Mouse (Mus musculus): Measurements from ENCODE around the gene Olfr446.

Gene Olfr446

GRCm38 (mm10) chr6:42921077-42921476 is at the start of gene Olfr446:
Gene Olfr446 (plus strand): TSS chr6:42921377.
- DNase-seq (ENCODE audit: low spot score in 2 of 2) = no peak

GRCm38 (mm10) chr6:42876323-42876722 is 44.9 kb upstream of the Olfr446 start:
- no peak for DNase-seq (ENCODE audit: low spot score in 2 of 2)

GRCm38 (mm10) chr6:42890141-42890540 is 31.0 kb upstream of the Olfr446 start, which contains the start of gene Olfr448:
Gene Olfr448 (plus strand): TSS chr6:42890441.
- DNase-seq (ENCODE audit: low spot score in 2 of 2) = no peak

GRCm38 (mm10) chr6:42900345-42900744 is 20.8 kb upstream of the Olfr446 start:
- DNase-seq (ENCODE audit: low spot score in 2 of 2) = no peak

GRCm38 (mm10) chr6:42908578-42908977 is 12.6 kb upstream of the Olfr446 start, which contains the start of gene Olfr447:
Gene Olfr447 (plus strand): TSS chr6:42908878.
- DNase-seq (ENCODE audit: low spot score in 2 of 2) = no peak

GRCm38 (mm10) chr6:42948767-42949166 is 27.6 kb downstream of the Olfr446 start, which contains the start of gene Olfr444:
Gene Olfr444 (plus strand): TSS chr6:42949067.
- DNase-seq (ENCODE audit: low spot score in 2 of 2) = no peak

- no peak for DNase-seq (ENCODE audit: low spot score in 2 of 2)
Measured at GRCm38 (mm10) chr6:42980377-42980776, 59.2 kb downstream of the Olfr446 start.

Measured in heart, adult 9 months (tissue).